Mouse (Mus musculus) small intestine, adult 2 months (tissue): Measurements from ENCODE around the gene Id3. TPM values are rescaled to one million over a fixed set of nuclear protein-coding genes. Genes with fewer than 3 reads are reported as not detected.
A peak's percentile ranks its signal among the peaks of the same experiment; 100 is the strongest.

Experiments
- H3K27ac ChIP-seq: fragments of 200-500 bp; 2 replicates; pipeline ENCODE4 v1.5.1; 2012; ENCODE audit warnings: low read depth, low read length, control low read depth, inconsistent platforms; ENCODE audit not compliant: insufficient read depth
- H3K27me3 ChIP-seq: fragments of 200-500 bp; 2 replicates; pipeline ENCODE4 v1.6.1; 2012; ENCODE audit warnings: mild to moderate bottlenecking, moderate library complexity, low read length, inconsistent platforms; ENCODE audit not compliant: control insufficient read depth, insufficient read depth
- H3K36me3 ChIP-seq: fragments of 200-500 bp; 2 replicates; pipeline ENCODE4 v1.6.1; 2012; ENCODE audit warnings: mild to moderate bottlenecking, low read length, control low read depth, inconsistent platforms; ENCODE audit not compliant: control insufficient read depth, insufficient read depth
- H3K4me1 ChIP-seq: fragments of 200-500 bp; 2 replicates; pipeline ENCODE4 v1.6.1; 2012; ENCODE audit warnings: low read length, inconsistent platforms, mixed read lengths; ENCODE audit not compliant: control insufficient read depth, insufficient read depth, insufficient read length
- H3K4me3 ChIP-seq: fragments of 200-500 bp; 2 replicates; pipeline ENCODE4 v1.5.1; 2012; ENCODE audit warnings: low read depth, mild to moderate bottlenecking, control low read depth, inconsistent platforms, low read length, moderate library complexity
- CTCF ChIP-seq: fragments of 200-500 bp; IDR thresholded peaks from 2 replicates; pipeline ENCODE4 v1.5.1; 2012; ENCODE audit warnings: low read depth, mild to moderate bottlenecking, control low read depth, inconsistent platforms, low read length, moderate library complexity, mixed read lengths; ENCODE audit not compliant: insufficient replicate concordance, insufficient read length; ENCODE audit errors: extremely low read depth
- POLR2A ChIP-seq: fragments of 200-500 bp; IDR thresholded peaks from 2 replicates; pipeline ENCODE4 v1.6.1; 2012; ENCODE audit warnings: low read depth, mild to moderate bottlenecking, control low read depth, inconsistent platforms, low read length, moderate library complexity
- WGBS: fragments of 180-500 bp; shearing (Covaris S2); methylation state at CpG from one replicate; pipeline ENCODE4 v1.1.7; 2018; 5-methylcytosine and 5-hydroxymethylcytosine counted together
- polyA plus RNA-seq: library from polyadenylated mRNA; depleted of rRNA; stranded (reverse); fragments of >200 nt; gene quantifications from 2 replicates; pipeline ENCODE4 v1.2.3, GENCODE M21; 2012

The Id3 gene
- polyA plus RNA-seq, 1 experiment: 519 TPM

DNA sequence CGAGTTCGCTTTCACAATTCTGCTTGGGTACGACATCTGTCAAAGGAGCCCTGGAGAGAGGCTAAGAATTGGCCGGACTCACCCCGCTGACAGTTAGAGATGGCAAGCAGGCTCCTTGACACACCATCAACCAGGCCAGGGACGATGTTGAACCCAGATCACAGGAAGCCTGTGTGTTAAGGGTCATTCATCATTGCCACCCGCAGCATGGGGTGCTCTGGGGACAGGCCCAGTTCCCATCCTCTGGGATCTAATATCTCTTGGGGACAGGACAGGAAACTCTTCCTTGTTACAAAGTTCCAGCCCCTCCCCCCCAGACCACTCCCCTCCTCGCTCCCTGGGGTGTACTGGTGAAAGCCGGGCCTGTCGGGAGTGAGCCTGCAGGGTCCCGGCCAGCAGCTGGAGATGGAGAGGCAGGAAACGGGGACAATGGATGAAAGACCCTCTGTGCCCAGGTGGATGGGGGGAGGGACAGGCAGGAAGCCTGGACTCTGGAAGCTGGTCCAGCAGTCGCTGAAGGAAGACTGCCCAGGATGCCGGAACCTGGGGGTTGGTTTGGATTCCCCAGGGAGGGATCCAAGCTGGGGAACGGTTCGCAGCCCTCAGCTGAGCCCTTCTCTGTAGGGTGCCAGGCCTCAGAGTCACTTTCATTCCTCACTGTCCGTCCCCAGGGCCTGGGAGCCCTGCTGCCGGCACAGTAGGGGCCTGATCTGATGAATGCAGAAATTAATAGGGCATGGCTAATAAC lies 38.5 kb upstream of the Id3 start:
- 69% methylated on average over 18 of the region's 18 CpGs for WGBS
- no peak overlapping the region for H3K27ac ChIP-seq
- TF ChIP-seq CTCF (no peak), POLR2A (no peak)
- no peaks in the 10 kb centered on the region for H3K27me3 ChIP-seq
- H3K36me3 ChIP-seq: no peaks in the 10 kb centered on the region
- H3K4me3 ChIP-seq: 0 out of 2 replicates have a peak overlapping the region, but pooled peaks have one; percentile 0
- H3K4me1 ChIP-seq: no peaks in the 10 kb centered on the region

DNA sequence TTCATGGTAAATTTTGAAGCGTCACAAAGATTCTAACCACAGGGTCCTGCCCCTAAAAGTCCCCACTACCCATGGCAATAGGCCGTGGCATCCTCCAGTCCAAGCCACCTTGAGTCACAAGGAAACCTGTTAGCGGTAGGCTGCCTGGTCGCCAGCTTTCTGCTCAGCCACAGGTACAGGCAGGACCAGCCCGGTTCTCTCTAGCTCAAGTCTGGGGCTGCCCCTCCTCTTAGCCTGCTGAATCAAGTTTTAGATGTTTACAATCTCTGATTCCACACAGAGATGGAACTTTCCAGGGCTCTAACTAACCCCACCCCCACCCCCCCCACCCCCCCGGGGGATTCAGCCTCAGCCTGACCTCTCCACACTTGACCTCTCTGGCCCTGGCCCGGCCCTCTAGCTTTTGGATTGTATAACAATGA lies 36.4 kb upstream of the Id3 start:
- WGBS: 57% methylated on average over 7 of the region's 7 CpGs
- Histone ChIP-seq H3K36me3 (no peaks in the 10 kb centered on the region), H3K27me3 (no peaks in the 10 kb centered on the region), H3K27ac (no peak overlapping the region), H3K4me1 (no peaks in the 10 kb centered on the region), H3K4me3 (no peak overlapping the region)
- TF ChIP-seq CTCF: no peak
- no peak for TF ChIP-seq POLR2A

DNA sequence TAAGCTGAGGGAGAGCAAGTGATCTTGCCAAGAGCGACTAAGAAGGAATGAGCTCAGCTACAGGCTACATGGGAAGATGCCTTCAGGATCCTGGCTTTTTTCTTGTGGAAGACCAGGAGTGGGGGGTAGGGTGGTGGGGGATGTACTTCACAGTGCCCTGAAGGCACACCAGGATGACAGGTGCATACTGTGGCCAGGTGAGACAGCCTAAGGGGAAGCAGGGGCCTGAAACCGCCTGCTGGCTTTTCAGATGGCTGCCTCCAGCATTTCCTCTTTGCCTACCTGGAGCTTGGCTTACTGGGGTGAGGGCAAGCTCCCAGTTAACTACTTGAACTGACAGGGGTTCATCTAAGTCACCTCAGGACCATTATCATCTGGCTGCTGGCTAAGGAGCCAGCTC lies 34.1 kb upstream of the Id3 start:
- 92% methylated on average over 2 of the region's 2 CpGs for WGBS
- Histone ChIP-seq H3K27ac (no peak overlapping the region), H3K27me3 (no peaks in the 10 kb centered on the region), H3K36me3 (no peaks in the 10 kb centered on the region), H3K4me3 (no peak overlapping the region), H3K4me1 (no peaks in the 10 kb centered on the region)
- TF ChIP-seq POLR2A: no peak
- TF ChIP-seq CTCF: no peak

DNA sequence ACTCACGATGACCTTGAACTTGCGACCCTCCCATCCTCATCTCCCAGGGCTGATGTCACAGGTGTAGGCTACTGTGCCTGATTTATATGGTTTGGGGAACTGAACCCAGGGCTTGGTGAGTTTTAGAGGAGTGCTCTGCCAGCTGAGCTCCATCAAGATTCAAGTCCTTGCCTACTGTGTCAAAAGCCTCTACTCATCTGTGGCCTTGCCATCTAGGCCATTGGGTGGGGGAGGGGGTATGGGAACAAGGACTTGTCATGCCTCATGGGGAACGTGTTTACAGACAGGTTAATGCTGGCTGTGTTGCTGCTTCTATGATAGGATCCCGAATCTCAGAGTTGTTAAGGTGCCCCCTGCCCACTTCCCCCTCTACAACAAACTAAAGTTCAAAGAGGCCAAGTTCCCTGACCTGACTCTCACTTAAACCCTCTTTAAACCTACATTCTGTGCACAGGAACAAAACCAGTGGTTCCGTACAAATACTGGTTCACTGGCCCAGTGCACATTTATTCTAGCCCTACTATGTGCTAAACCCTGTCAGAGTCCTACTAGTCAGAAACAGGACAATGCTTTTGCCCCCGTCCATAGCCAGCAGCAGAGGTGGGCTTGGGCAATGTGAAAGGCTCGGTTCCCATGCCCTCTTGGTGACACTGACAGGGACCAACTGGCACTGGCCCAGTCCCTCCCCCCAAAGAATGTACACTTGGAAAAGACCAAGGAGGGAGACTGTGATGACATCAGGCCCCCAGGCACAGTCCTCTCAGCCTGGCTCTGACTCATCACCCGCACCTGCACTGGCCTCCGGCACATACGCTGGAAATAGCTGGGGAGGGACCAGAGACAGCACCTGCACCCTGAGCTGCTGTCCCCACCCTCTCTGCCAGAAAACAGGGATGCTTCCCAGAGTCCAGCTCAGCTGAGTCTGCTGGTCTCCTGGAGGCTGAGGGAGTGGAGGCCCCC lies 33.1 kb upstream of the Id3 start:
- 70% methylated on average over 10 of the region's 10 CpGs for WGBS
- H3K4me1 ChIP-seq: no peaks in the 10 kb centered on the region
- no peak overlapping the region for H3K4me3 ChIP-seq
- H3K27ac ChIP-seq: no peak overlapping the region
- TF ChIP-seq CTCF: no peak
- no peak for TF ChIP-seq POLR2A
- no peaks in the 10 kb centered on the region for H3K27me3 ChIP-seq
- no peaks in the 10 kb centered on the region for H3K36me3 ChIP-seq

DNA sequence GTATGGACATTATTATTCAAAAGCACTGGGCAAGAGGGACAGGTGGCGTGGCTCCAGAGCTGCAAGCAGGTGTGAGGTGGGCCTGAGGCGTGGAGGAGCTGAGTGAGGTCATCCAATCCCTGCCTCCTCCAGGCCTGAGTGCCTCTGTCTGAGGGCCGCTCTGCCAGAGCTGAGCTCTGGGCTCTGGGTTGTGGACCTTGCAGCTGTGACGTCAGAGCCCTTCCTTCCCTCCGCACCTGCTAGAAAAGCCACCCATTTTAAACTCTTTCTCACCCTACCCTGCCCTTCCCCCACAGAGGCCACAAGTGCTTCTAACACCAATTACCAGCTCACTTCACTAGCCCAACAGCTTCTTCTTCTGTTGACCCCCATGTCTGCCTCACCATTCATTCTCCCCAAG lies 31.0 kb upstream of the Id3 start:
- H3K4me3 ChIP-seq: no peak overlapping the region
- H3K27me3 ChIP-seq: no peaks in the 10 kb centered on the region
- peaks cover 4% of the 10 kb centered on the region for H3K4me1 ChIP-seq
- no peaks in the 10 kb centered on the region for H3K36me3 ChIP-seq
- H3K27ac ChIP-seq: no peak overlapping the region
- TF ChIP-seq CTCF (no peak), POLR2A (no peak)
- WGBS: 49% methylated on average over 5 of the region's 5 CpGs

DNA sequence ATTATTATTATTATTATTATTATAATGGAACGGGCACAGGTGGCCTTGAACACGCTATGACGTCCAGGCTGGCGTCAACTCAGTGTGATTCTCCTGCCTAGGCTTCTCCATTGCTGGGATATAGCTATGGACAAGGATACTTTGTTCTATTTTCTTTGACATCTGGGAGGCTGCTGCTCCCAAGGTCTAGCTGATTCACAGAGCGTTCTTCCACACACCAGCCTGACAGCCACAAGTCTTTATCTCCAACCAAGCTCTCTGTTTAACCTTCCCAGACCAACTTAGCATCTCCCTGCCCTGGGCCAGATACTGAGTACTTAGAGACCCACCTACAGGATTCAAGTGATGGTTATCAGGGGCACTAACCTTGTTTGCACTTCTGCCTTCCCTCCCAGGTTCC lies 28.6 kb upstream of the Id3 start:
- 74% methylated on average over 5 of the region's 5 CpGs for WGBS
- TF ChIP-seq CTCF (no peak), POLR2A (no peak)
- H3K4me3 ChIP-seq: no peak overlapping the region
- no peaks in the 10 kb centered on the region for H3K27me3 ChIP-seq
- no peak overlapping the region for H3K27ac ChIP-seq
- peaks cover 4% of the 10 kb centered on the region for H3K4me1 ChIP-seq
- no peaks in the 10 kb centered on the region for H3K36me3 ChIP-seq

DNA sequence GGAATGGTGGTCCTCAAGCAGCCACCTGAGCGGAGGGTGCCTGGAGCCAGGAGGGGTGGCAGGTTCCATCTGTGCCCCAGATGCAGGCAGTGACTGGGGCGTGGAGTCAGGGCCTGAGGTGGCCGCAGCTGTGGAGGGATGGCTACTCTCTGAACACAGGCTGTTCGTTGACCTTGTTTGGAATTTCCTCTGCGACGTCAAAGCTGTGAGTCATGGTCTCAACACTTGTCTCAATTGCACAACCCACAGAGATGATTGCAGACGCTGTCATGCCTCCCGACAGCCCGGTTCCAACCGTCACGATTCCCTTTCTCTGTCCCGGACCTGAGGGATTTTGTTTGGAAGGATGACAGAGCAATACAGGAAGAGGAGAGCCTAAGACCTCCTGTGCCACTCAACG lies 26.3 kb upstream of the Id3 start:
- H3K27ac ChIP-seq: peak overlapping the region; percentile 45; the same call in 1 of the 2 replicates
- no peak overlapping the region for H3K4me3 ChIP-seq
- WGBS: 21% methylated on average over 13 of the region's 13 CpGs
- no peaks in the 10 kb centered on the region for H3K27me3 ChIP-seq
- H3K36me3 ChIP-seq: no peaks in the 10 kb centered on the region
- TF ChIP-seq CTCF: no peak
- 0 out of 2 replicates have a peak, but pooled peaks have one; percentile 22 for TF ChIP-seq POLR2A
- H3K4me1 ChIP-seq: peaks cover 4% of the 10 kb centered on the region
